Mouse (Mus musculus) WW6 (cell line): ENCODE measurements at regions not wholly inside any gene's neighbourhood (a gene's known extent, or its start where the extent isn't known, plus 50 kb on each side); places are given as distances from the start of the nearest gene placed in this dataset.

Experiments
- DNase-seq: peaks from one replicate; pipeline ENCODE4 v3.0.0-alpha.2; 2013; ENCODE audit warnings: low read depth, low spot score

- no peak for DNase-seq
These were observed 317.2 kb downstream of the Klf6 start for GRCm38 (mm10) chr13:6178362-6179070.

GRCm38 (mm10) chr13:6189133-6189532 is 327.9 kb downstream of the Klf6 start:
- DNase-seq = no peak

GRCm38 (mm10) chr13:6189566-6189965 is 328.3 kb downstream of the Klf6 start:
- no peak for DNase-seq

- no peak for DNase-seq
These were observed 330.1 kb downstream of the Klf6 start for GRCm38 (mm10) chr13:6191186-6191914.

- no peak for DNase-seq
These were observed 330.6 kb downstream of the Klf6 start for GRCm38 (mm10) chr13:6191915-6192295.

- DNase-seq = no peak
These were observed 335.4 kb downstream of the Klf6 start for GRCm38 (mm10) chr13:6196690-6197089.

GRCm38 (mm10) chr13:6199107-6199506 is 337.8 kb downstream of the Klf6 start:
- no peak for DNase-seq

GRCm38 (mm10) chr13:6201516-6201915 is 340.2 kb downstream of the Klf6 start:
- no peak for DNase-seq

- no peak for DNase-seq
These were observed 343.1 kb upstream of the Pitrm1 start for GRCm38 (mm10) chr13:6204801-6205200.

- DNase-seq = no peak
These were observed 335.4 kb upstream of the Pitrm1 start for GRCm38 (mm10) chr13:6212550-6212949.

- no peak for DNase-seq
These were observed 333.8 kb upstream of the Pitrm1 start for GRCm38 (mm10) chr13:6214189-6214588.

- no peak for DNase-seq
These were observed 321.8 kb upstream of the Pitrm1 start for GRCm38 (mm10) chr13:6226087-6226643.

GRCm38 (mm10) chr13:6228278-6228677 is 319.7 kb upstream of the Pitrm1 start:
- DNase-seq = no peak

GRCm38 (mm10) chr13:6235394-6235793 is 312.6 kb upstream of the Pitrm1 start:
- no peak for DNase-seq

- DNase-seq = no peak
These were observed 311.4 kb upstream of the Pitrm1 start for GRCm38 (mm10) chr13:6236503-6236902.

GRCm38 (mm10) chr13:6237201-6237600 is 310.7 kb upstream of the Pitrm1 start:
- DNase-seq = no peak

- no peak for DNase-seq
These were observed 307.1 kb upstream of the Pitrm1 start for GRCm38 (mm10) chr13:6240855-6241254.

GRCm38 (mm10) chr13:6241472-6242123 is 306.4 kb upstream of the Pitrm1 start:
- no peak for DNase-seq

- no peak for DNase-seq
These were observed 297.8 kb upstream of the Pitrm1 start for GRCm38 (mm10) chr13:6250106-6250505.

GRCm38 (mm10) chr13:6251025-6251862 is 296.7 kb upstream of the Pitrm1 start:
- no peak for DNase-seq

- no peak for DNase-seq
These were observed 295.8 kb upstream of the Pitrm1 start for GRCm38 (mm10) chr13:6252100-6252499.
